Mouse (Mus musculus) intestine, embryonic 16.5 days (tissue): ENCODE measurements at regions not wholly inside any gene's neighbourhood (a gene's known extent, or its start where the extent isn't known, plus 50 kb on each side); places are given as distances from the start of the nearest gene placed in this dataset.
A peak's percentile ranks its signal among the peaks of the same experiment; 100 is the strongest.

Source experiments
- ATAC-seq: fragments of 200-750 bp; cut with Nextera tagmentation; 2 replicates; pipeline ENCODE4 v1.8.0; 2017; ENCODE audit warnings: moderate TSS enrichment, moderate library complexity
- H3K27ac ChIP-seq: fragments of 300-500 bp; sonication (generic); 2 replicates; pipeline ENCODE4 v1.5.1; 2014; ENCODE audit warnings: mild to moderate bottlenecking, low read length
- H3K27me3 ChIP-seq: fragments of 300-500 bp; sonication (generic); replicated peaks from 2 replicates; pipeline ENCODE4 v1.6.1; 2014; ENCODE audit warnings: low read length, control low read depth, mixed read lengths; ENCODE audit not compliant: control insufficient read depth, insufficient read depth
- H3K36me3 ChIP-seq: fragments of 300-500 bp; sonication (generic); 2 replicates; pipeline ENCODE4 v1.6.1; 2014; ENCODE audit warnings: low read length, control low read depth; ENCODE audit not compliant: control insufficient read depth, insufficient read depth
- H3K4me1 ChIP-seq: fragments of 300-500 bp; sonication (generic); 2 replicates; pipeline ENCODE4 v1.6.1; 2014; ENCODE audit warnings: low read length, control low read depth, mixed read lengths; ENCODE audit not compliant: control insufficient read depth, insufficient read depth
- H3K4me2 ChIP-seq: fragments of 300-500 bp; sonication (generic); 2 replicates; pipeline ENCODE4 v1.6.1; 2014; ENCODE audit warnings: low read depth, low read length, control low read depth
- H3K4me3 ChIP-seq: fragments of 300-500 bp; sonication (generic); 2 replicates; pipeline ENCODE4 v1.5.1; 2014; ENCODE audit warnings: mild to moderate bottlenecking, low read length
- H3K9ac ChIP-seq: fragments of 300-500 bp; sonication (generic); 2 replicates; pipeline ENCODE4 v1.6.1; 2014; ENCODE audit warnings: low read depth, low read length
- H3K9me3 ChIP-seq: fragments of 300-500 bp; sonication (generic); 2 replicates; pipeline ENCODE4 v1.6.1; 2016; ENCODE audit warnings: low read length, control low read depth; ENCODE audit not compliant: control insufficient read depth
- WGBS: fragments of 180-500 bp; shearing (Covaris S2); extraction: QIAGEN DNeasy Blood & Tissue Kit; methylation state at CpG from one replicate; pipeline ENCODE4 v1.1.7; 2014; 5-methylcytosine and 5-hydroxymethylcytosine counted together

- Histone ChIP-seq H3K4me1 (no peaks in the 10 kb centered on the region), H3K9ac (no peak overlapping the region), H3K27me3 (no peaks in the 10 kb centered on the region), H3K27ac (no peak overlapping the region), H3K36me3 (no peaks in the 10 kb centered on the region), H3K4me2 (no peak overlapping the region), H3K9me3 (no peaks in the 10 kb centered on the region), H3K4me3 (no peak overlapping the region)
- no peak for ATAC-seq
- WGBS, result 67% methylated on average over 3 of the region's 3 CpGs
Observed at GRCm38 (mm10) chrX:164878336-164878735, 101.8 kb downstream of the Mospd2 start.

- H3K4me2 ChIP-seq, result no peak overlapping the region
- H3K4me1 ChIP-seq, result no peaks in the 10 kb centered on the region
- H3K4me3 ChIP-seq, result no peak overlapping the region
- ATAC-seq, result no peak
- no peak overlapping the region for H3K27ac ChIP-seq
- H3K9ac ChIP-seq, result no peak overlapping the region
- H3K27me3 ChIP-seq, result no peaks in the 10 kb centered on the region
- 82% methylated on average over 6 of the region's 6 CpGs for WGBS
- no peaks in the 10 kb centered on the region for H3K36me3 ChIP-seq
- no peaks in the 10 kb centered on the region for H3K9me3 ChIP-seq
Observed at GRCm38 (mm10) chrX:164840393-164840792, 139.8 kb downstream of the Mospd2 start.

DNA sequence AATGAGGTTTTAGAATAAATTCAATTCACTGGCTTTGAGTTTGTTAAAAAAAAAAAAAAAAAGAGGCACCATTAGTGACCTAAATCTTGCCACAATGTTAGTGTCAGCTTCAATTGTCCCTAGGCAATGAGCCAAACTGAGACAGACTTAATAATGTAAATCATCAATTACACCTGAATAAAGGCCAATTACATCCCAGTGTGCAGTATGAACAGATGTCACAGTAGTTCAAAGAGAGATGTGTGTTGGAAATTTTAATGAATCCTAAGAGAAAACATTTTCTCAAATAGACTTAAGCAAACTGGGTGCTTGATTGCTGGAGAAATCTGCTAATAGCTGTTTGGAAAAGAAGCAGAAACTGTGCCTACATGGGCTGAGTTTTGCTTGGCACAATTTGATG is 159.3 kb downstream of the Mospd2 start:
- H3K9ac ChIP-seq, result no peak overlapping the region
- H3K27ac ChIP-seq, result no peak overlapping the region
- no peaks in the 10 kb centered on the region for H3K36me3 ChIP-seq
- H3K4me1 ChIP-seq, result no peaks in the 10 kb centered on the region
- ATAC-seq, result no peak
- H3K4me2 ChIP-seq, result no peak overlapping the region
- no peaks in the 10 kb centered on the region for H3K27me3 ChIP-seq
- H3K4me3 ChIP-seq, result no peak overlapping the region
- no peaks in the 10 kb centered on the region for H3K9me3 ChIP-seq

DNA sequence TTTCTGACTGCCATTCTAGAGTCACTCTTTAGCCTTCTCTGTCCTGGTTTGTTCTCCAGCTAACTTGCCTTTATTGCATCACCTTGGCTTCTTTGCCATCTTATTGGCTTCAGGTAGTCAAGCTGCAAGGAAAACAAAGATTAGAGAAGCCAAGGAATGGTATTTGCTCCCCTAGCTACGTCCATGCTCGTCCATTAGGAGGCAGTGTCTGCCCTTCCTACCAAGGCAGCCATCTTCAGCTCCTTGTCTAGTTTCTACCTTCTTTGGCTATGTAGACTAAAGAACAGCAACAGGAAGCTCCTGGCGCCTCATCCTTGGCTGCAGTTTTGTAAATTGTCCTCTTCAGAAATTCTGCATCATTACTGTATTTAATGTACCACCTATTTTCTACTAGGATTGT is 192.9 kb downstream of the Mospd2 start:
- no peak overlapping the region for H3K27ac ChIP-seq
- ATAC-seq, result no peak
- 45% methylated on average over 3 of the region's 3 CpGs for WGBS
- H3K4me2 ChIP-seq, result no peak overlapping the region
- no peaks in the 10 kb centered on the region for H3K27me3 ChIP-seq
- no peak overlapping the region for H3K4me3 ChIP-seq
- no peak overlapping the region for H3K9ac ChIP-seq
- H3K9me3 ChIP-seq, result no peaks in the 10 kb centered on the region
- no peaks in the 10 kb centered on the region for H3K4me1 ChIP-seq
- H3K36me3 ChIP-seq, result no peaks in the 10 kb centered on the region

- Histone ChIP-seq H3K4me2 (no peak overlapping the region), H3K4me3 (no peak overlapping the region), H3K4me1 (no peaks in the 10 kb centered on the region), H3K36me3 (no peaks in the 10 kb centered on the region), H3K27ac (no peak overlapping the region), H3K9ac (no peak overlapping the region), H3K9me3 (no peaks in the 10 kb centered on the region), H3K27me3 (no peaks in the 10 kb centered on the region)
- no peak for ATAC-seq
- WGBS, result 73% methylated on average over 4 of the region's 4 CpGs
Observed at GRCm38 (mm10) chrX:164764919-164765318, 215.3 kb downstream of the Mospd2 start.

DNA sequence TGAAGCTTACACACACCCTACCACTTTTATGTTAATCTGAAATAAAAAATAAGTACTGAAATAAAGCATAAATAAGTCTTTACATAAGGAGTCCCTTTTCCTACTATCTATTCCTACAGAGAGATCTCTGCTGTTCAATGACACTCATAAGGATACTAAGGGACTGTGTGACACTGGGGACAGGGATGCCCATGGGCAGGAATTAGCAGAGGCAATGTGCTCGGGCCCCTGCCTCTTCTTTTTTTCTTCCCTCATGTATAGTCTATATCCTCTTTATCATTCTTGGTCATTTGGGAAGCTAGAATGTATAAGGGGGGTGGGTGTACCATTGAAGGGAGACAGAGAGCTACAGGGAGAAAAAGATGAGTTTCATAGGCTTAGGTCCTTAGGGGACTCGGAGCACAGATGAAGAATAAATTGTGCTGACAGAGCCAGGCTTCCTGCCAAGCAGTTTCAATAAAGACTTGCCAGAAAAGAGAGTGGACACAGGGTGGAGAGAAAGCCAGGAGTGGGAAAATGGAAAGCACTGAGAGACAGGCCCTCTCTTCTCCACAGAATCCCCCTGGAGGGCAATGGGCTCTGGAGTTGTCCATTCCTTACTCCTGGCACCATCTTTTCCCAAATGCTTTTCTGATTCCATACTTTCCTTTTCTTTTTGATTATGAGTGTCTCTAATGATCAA is 216.3 kb downstream of the Mospd2 start:
- peak; percentile 71; the same call in 1 of the 2 replicates for ATAC-seq
- H3K4me1 ChIP-seq, result no peaks in the 10 kb centered on the region
- H3K27ac ChIP-seq, result no peak overlapping the region
- no peak overlapping the region for H3K4me2 ChIP-seq
- no peak overlapping the region for H3K4me3 ChIP-seq
- WGBS, result 54% methylated on average over 2 of the region's 2 CpGs
- no peaks in the 10 kb centered on the region for H3K9me3 ChIP-seq
- no peaks in the 10 kb centered on the region for H3K36me3 ChIP-seq
- H3K9ac ChIP-seq, result no peak overlapping the region
- H3K27me3 ChIP-seq, result no peaks in the 10 kb centered on the region

DNA sequence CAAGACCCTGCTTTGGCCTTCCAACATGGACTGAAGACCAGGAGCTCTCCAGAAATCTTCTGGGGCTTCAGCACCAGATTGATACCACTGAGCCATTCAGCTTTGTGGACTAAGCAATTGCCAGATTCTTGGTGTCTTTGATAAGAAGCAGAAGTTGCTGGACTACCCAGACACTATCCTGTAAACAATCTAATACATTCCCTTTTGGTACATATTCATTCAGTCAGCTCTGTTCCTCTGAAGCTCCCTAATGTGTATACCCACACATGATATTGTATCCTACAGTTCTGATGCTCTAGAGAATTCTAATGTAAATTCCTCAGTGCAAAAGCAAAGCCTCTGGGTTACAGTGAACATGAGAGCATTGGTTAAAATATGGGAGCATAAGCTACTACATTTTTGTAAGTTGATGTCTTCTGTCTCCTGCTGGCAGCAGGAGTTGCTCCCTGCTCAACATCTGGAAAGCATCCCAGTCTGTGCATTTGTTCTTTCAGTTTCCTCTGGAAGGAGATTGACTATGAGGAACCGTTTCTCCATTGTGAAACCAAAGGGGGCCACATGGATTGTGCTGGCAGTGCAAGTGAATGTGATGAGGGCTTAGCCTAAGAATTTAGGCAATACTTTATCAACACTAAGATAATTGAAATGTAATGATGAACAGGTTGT is 234.5 kb downstream of the Mospd2 start:
- H3K27ac ChIP-seq, result no peak overlapping the region
- WGBS, result 59% methylated on average over 1 of the region's 1 CpGs
- no peak for ATAC-seq

More for the DNA sequence above, 234.5 kb downstream of the Mospd2 start:
- no peak overlapping the region for H3K4me3 ChIP-seq
- no peaks in the 10 kb centered on the region for H3K27me3 ChIP-seq
- H3K36me3 ChIP-seq, result no peaks in the 10 kb centered on the region
- H3K9me3 ChIP-seq, result no peaks in the 10 kb centered on the region; the same call in 1 of the 2 replicates
- H3K9ac ChIP-seq, result no peak overlapping the region
- no peaks in the 10 kb centered on the region for H3K4me1 ChIP-seq
- no peak overlapping the region for H3K4me2 ChIP-seq
